Mouse (Mus musculus): ENCODE results near the gene Ush1g.

Gene Ush1g

GRCm38 (mm10) chr11:115334531-115334930, 12.7 kb upstream of the Ush1g start, which contains the start of gene Otop3:
Gene Otop3, plus strand, starts transcription at chr11:115334731.
- no peak for DNase-seq (ENCODE audit: low read depth, low spot score)

DNA sequence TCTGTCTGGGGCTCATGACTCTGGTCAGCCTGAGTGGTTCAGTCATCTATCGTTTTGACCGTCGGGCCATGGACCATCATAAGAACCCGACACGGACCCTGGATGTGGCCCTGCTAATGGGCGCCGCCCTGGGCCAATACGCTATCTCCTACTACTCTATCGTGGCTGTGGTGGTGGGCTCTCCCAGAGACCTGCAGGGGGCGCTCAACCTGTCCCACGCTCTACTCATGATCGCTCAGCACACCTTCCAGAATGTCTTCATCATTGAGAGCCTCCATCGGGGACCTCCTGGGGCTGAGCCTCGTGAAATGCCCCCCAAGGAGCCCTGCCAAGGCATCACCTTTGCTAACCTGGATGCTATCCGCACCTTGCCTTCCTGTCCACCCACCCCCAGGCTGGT, 7.5 kb upstream of the Ush1g start:
- no peak for DNase-seq (ENCODE audit: low read depth, low spot score)

DNA sequence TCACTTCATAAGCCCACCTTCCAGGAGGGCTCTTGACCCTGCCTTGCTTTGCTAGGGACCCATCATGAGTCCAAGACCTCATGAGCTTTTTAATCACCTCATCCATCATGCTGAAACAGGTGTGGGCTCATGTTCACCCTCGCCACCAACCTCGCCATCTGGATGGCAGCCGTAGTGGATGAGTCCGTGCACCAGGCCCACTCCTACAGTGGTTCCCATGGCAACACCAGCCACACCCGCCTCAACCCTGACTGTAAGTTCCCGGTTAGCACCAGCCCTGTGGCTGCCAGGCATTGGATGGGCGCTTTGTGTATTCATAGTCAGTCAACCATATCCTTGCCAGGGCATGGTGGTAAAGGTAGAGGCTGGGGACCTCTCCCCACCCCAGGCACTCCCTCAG, 4.9 kb upstream of the Ush1g start:
- DNase-seq (ENCODE audit: low read depth, low spot score), result no peak

DNA sequence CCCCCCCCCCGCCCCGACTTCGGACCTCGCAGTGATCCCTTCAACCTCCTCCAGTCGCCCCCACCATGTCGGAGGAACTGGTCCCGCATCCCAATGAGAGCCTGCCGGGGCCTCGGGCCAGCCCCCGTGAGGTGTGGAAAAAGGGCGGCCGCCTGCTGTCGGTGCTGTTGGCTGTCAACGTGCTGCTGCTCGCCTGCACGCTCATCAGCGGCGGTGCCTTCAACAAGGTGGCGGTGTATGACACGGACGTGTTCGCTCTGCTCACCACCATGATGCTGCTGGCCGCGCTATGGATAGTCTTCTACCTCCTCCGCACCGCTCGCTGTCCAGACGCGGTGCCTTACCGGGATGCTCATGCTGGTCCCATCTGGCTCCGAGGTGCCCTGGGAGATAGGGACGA, 1.5 kb upstream of the Ush1g start:
- no peak for DNase-seq (ENCODE audit: low read depth, low spot score)

GRCm38 (mm10) chr11:115319704-115320383, 2.0 kb downstream of the Ush1g start:
- DNase-seq (ENCODE audit: low read depth, low spot score), result no peak

DNA sequence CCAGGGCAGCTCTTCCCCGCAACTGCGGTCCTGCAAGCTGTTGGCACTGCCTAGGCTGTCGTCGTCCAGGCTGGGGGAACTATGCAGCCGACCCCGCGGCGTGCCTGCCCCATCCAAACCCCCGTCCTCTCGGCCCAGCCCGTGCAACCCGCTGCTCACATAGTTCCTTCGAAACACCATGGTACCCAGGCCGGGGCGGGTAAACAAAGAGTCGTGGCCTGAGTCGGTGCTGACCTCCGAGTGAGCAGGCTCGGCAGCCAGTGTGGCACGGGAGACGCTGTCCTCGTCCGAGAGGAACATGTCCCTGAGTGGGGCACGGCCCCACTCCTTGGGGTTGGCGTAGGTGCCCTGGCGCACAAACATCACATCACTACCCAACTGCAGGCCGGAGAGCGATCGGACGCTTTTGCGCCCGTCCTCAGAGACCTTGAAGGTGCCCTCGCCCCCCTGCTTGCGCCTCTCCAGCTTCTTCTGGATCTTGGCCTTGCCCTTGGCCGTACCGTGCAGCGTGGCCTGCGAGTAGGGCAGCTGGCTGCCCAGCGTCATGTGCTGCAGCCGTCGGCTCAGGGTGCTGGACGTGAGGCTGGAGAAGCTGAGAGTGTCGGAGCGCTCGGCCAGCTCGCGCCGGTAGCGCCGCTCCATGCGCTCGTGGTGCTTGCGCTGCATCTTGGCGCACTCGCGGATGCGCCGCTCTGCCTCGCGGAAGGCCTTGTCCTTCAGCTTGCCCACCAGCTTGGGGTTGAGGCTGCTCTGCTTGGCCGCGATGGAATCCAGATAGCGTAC, 3.4 kb downstream of the Ush1g start:
- DNase-seq (ENCODE audit: low read depth, low spot score), result no peak

- DNase-seq (ENCODE audit: low read depth, low spot score), result no peak
Observed at GRCm38 (mm10) chr11:115317204-115317603, 4.6 kb downstream of the Ush1g start.

DNA sequence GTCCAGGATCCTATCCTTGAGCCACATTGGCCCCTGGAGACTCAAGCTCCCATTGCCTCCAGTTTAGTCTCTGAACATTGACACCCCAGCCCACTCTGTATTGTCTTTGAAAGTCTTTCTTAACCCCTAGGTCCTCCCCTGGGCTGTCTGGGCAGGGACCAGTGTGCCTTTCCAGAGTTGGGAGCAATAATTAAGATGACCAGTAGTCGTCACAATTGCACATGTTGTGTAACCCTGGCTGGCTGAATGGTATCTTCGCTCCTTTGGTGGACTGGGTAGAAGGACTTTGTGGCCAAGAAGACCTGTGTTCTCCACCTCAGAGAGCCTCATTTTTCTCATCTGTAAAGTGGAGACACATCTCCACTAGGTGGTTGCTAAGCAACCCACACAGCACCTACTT, 7.6 kb downstream of the Ush1g start:
- DNase-seq (ENCODE audit: low read depth, low spot score), result no peak

GRCm38 (mm10) chr11:115308781-115309180, 13.1 kb downstream of the Ush1g start:
- DNase-seq (ENCODE audit: low read depth, low spot score), result no peak

- no peak for DNase-seq (ENCODE audit: low read depth, low spot score)
Observed at GRCm38 (mm10) chr11:115306863-115307262, 15.0 kb downstream of the Ush1g start, which contains the start of gene Otop2. Gene Otop2, plus strand, starts transcription at chr11:115307163.

GRCm38 (mm10) chr11:115303167-115303566, 18.7 kb downstream of the Ush1g start:
- no peak for DNase-seq (ENCODE audit: low read depth, low spot score)

DNA sequence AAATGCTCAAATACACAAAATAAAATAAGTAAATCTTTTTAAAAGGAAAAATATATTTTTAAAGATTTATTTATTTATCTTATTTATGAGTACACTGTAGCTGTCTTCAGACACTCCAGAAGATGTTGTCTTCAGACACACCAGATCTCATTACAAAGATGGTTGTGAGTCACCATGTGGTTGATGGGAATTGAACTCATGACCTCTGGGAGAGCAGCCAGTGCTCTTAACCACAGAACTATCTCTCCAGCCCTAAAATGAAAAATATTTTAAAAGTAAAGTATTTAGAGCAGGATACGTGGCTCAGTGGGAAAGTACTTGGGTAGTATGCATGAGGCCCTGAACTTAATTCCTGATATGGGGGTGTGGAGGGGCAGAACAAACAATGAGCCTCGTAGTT, 20.5 kb downstream of the Ush1g start:
- no peak for DNase-seq (ENCODE audit: low read depth, low spot score)

DNA sequence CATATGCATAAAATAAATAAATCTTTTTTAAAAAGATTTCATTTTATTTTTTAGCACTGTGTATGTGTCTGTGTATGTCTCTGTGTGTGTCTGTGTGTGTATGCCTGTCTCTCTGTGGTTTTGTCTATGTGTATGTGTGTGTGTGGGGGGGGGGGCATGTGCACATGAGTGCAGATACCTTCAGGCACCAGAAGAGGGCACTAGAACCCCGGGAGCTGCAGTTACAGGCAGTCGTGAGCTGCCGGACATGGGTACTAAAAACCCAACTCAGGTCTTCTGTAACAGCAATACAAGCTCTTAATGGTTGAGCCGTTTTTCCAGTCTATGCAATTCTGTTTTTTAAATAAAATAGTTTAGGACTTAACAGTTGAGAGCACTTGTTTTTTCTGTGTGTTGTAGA, 21.1 kb downstream of the Ush1g start:
- DNase-seq (ENCODE audit: low read depth, low spot score), result no peak

DNA sequence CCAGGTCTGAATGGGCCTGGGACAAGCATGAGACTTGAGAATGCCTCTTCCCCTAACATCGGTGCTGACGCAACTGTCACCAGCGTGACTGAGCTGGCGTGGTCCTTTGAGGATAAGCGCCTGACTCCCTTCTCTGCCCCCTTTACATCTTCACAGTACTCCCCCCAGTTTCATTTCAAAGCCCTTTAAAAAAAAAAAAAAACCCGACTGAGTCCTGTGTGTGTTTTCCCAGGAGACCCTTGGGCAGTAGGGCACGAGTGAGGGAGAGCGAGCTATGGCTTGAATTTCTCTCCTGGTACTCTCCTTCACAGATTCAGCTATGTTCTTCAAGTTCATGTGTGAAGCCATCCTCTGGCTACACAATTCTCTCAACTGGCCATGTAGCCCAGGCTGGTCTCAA, 23.7 kb downstream of the Ush1g start:
- DNase-seq (ENCODE audit: low read depth, low spot score), result no peak

DNA sequence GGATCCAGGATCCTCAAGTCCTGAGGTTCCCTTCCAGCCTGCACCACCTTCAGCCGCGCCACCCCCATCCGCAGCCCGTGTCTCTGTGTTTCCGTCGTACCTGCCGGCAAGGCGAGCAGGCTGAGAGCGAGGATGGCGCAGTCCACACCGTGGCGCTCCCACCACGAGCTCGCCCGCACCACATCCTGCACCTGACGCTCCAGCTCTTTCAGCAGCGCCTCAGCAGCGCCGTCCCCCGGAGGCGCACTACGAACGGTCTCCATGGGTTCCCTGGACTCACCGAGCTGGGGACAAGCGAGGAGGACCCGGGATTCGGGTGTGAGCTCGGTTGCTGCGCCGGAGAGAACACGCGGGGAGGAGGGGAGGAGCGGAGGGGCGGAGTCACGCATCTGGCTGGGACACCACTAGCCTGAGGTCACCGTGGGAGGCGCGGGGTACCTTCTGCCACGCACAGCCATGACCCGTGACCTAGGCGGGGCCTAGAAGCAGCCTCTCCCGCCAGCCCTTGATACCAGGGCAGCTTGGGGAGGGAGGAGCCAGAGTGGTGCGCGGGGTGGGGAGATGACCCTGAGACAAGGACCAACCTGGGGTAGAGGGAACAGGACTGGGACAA, 24.5 kb downstream of the Ush1g start, which contains the start of gene Fads6:
Gene Fads6 (minus strand): TSS at position 450 of the 613 bp plus-strand sequence.
- peak; percentile 51 for DNase-seq (ENCODE audit: low read depth, low spot score)

DNA sequence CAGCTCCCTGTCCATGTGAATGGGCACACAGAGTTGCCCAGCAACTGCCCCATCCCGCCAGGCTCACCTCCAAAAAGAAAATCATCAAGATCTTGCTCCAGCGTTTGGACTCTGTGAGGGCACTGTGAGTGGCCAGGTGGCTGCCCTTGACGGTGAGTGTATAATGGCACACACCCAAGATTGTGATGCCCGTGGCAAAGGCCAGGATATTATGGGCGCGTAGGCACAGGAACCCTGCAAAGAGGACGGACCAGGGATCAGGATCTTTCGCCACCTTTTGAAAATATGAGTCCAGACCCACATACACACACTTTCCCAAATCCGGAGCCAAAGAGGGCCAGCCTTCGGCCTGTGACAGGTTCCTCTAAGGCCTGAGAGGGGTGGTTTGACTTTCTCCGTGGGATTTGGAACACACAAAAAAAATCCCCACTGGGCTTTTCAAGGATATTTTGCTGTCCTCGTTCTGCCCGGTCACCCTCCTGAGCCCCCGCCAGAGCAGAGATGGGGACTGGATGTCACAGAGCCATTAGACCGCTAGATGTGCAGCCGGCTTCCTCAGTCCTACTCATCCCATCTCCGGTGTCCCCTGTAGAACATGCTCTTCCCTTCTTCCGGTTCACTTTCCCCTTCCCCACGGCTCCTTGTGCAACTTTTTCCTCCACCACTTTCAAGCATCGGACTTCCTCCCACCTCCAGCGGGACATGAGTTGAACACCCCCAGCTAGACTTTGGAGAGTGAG, 25.2 kb downstream of the Ush1g start:
- DNase-seq (ENCODE audit: low read depth, low spot score), result peak; percentile 16

DNA sequence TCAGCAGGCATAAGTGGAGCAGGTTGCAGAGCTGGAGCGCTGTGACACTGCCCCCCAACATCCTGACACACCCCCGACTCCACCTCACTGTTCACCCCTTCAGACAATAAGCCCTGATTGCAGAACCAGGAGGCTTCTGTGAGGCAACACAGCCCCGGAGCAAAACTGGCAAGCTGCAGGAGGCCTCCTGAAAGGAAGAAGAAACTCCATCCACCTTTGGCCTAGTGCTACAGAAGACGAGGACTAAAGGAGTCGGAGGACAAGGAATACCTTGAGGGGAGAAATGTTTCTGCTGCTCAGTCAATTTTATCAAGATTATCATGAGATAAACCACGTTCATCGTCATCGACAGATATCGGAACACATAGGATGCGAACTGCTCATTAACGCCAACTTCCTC, 25.9 kb downstream of the Ush1g start:
- no peak for DNase-seq (ENCODE audit: low read depth, low spot score)

- DNase-seq (ENCODE audit: low read depth, low spot score), result no peak
Observed at GRCm38 (mm10) chr11:115292631-115293375, 29.0 kb downstream of the Ush1g start.

- DNase-seq (ENCODE audit: low read depth, low spot score), result no peak
Observed at GRCm38 (mm10) chr11:115291503-115291902, 30.3 kb downstream of the Ush1g start.

DNA sequence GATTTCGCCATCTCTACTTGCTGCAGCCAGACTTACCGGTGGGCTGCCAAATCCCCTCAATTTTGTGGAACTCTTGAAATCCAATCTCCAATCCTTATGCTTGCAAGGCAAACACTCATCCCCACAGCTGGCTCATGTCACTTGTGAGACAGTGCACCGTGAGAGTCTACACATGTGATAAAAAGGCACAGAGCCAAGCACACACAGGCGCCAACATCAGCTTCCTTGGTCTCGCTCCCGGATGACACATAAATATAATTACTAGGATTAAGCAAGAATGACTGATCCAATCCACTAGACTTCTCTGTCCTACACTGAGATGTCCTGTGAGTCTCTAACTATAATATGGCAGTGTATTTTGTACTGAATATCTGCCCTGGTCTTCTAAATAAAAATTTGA, 30.9 kb downstream of the Ush1g start:
- DNase-seq (ENCODE audit: low read depth, low spot score), result no peak

GRCm38 (mm10) chr11:115290314-115290713, 31.5 kb downstream of the Ush1g start:
- DNase-seq (ENCODE audit: low read depth, low spot score), result no peak

Measured in telencephalon, adult 2 months (tissue).